Mouse (Mus musculus) MN1 (cell line): ENCODE results near the gene Rhebl1.

ENCODE experiments used
- DNase-seq: peaks from one replicate; pipeline ENCODE4 v3.0.0-alpha.2; 2016; ENCODE audit warnings: low spot score

Rhebl1 gene

DNA sequence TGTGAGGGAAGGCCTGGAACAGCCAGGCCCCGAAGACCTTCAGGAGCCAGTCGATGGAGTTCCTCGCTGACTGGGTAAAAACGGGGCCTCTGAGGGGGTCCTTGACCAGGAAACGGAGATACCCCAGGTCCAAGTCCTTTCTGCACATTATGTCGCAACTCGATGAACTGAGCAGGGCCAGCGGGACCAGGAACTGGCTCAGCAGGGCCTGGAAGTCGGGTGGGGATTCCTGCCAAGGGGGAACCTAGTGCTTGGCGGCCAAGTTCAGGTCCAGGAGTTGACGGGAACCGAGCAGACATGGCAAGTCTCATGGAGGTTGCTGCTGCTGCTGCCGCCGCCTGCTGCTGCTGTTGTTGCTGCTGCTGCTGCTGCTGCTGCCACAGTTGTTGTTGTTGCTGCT, 43.7 kb downstream of the Rhebl1 start:
- DNase-seq: no peak

DNA sequence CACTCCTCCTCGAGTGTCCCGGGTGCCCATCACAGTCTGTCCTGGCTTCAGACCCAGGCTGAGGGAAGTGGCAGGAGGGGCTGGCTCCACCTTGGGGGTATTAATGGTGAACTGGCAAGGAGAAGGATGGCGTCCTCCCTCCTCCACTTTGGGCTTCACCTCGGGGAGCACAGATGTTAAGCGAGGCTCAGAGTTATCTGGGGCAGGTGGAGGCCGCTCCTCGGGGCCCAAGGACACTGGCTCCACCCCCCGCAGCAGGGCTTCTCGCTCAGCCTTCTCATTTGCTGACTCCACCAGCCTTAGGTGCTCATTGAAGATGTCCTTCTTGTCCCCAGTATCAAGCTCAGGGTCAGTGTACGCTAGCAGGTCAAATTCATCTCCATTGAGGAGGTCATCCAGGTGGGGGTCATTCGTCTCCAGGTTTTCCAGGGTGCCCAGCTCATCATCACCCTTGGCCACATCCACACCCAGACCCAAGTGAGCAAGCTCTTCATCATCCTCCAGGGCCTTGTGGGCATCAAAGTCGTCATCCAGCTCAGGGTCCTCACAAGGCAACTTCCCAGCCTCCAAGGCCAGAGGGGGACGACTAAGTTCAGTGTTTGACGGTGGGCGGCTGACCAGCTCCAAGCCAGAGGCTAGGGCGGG, 44.3 kb downstream of the Rhebl1 start:
- DNase-seq: no peak

DNA sequence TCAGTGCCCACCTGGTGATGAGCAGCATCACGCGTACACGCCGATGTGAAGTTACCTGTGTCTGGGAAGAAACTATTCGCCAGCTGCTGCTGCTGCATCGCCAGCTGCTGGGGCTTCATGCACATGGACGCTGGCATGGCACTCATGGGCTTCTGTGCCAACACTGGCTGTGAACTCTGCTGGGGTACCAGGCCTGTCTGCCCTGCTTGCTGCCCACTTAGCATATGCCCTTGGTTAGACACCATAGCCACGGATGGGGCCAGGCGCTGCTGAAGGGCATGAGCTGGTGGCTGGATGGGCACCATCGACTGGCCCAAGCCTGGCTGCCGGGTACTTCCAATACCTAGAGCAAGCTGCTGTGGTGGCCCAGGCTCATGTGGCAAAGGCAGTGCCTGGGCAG, 45.2 kb downstream of the Rhebl1 start:
- no peak for DNase-seq

DNA sequence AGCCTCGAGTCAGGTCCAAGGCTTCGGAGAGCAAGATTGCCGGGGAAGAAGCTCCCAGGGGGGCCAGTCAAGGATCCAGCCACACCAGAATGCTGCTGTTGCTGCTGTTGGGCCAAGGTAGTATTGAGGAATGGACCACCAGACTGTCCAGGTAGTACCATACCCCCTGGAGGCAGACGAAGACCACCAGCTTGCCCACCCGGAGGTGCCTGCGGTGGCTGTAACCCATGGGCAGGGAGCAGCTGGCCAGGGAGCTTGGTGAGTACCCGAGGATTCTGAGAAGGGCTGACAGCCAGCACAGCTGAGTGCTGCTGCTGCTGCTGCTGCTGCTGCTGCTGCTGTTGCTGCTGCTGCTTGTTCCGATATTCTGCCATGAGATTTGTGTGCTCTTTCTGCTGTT, 48.2 kb downstream of the Rhebl1 start:
- no peak for DNase-seq

DNA sequence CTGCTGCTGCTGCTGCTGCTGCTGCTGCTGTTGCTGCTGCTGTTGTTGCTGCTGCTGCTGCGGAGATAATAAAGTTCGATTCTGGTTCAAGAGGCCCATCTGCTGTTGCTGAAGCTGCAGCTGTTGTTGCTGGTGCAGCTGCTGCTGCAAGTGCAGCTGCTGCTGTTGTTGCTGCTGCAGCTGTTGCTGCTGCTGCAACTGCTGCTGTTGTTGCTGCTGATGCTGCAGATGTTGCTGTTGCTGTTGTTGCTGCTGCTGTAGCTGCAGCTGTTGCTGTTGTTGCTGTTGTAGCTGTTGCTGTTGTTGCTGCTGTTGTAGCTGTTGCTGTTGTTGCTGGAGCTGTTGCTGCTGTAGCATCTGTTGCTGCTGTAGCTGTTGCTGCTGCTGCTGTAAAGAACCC, 49.2 kb downstream of the Rhebl1 start:
- DNase-seq: no peak

DNA sequence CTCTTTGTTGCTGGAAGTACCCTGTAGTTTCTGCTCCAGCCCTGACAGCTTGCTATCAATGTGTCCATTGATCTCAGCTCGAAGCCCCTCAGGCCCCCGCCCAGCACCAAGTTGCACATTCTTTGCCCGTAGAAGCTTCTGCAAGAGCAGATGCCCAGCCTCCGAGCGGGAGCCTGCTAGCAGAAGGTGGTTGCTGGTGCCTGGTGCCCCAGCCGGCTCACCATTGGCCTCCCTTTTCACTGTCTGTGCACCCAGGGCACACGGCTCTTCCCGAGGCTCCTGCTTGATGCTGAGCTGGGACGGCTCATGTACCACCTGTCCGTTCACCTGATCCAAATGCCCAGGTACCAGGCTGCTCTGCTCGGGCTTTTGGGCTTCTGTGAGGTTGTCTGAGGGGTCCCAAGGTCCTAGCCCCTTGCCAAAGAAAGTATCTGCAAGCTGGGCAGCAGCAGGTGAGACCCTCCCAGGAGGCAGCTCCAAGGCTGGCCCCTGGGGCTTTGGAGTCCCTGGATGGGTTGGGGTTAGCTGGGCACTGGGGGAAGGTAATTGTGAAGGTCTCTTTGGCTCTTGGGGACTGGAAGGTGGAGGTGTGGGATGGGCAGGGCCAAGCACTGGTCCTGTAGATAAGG, 50.6 kb downstream of the Rhebl1 start:
- no peak for DNase-seq

DNA sequence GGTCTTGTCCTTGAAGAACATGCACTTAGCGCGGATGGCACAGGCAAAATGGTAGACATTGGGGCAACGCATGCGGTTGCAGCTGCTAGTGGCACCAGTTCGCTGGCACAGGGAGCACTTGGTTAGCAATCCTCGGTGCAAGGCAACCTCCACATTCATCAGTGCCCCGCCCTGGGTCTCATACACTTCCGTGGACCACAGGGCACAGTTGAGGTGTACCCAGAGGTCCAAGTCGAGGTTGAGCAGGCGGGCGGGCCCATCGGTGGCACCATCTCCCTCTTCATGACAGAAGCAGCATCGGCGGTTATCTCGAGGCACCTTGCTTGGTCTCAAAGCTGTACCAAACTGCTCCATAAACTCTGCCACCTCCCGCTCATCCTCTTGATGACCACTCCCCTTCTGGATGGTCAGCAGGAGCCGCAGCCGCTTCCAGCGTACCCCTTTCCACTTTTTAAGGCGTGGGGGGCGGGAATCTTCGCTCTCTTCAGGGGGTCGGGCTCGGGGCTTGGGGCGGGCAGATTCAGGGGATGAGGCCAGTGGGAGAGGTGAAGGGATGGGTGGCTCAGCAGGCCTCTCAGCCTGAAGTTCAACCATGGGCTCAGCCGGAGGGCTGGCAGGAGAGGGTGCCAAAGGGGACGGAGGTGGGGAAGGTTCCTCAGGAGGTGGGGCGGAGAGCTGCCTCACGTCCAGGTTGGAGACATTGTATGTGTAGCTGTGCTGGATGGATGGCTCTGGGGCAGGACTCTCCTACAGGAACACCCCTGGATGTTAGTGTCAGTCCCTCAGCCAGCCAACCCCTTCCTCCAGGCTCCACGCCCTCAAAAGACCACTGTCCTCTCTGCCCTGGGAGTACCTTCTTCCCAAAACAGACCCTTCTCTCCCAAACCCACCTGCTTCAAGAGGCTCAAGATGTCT, 54.4 kb downstream of the Rhebl1 start:
- DNase-seq: no peak

DNA sequence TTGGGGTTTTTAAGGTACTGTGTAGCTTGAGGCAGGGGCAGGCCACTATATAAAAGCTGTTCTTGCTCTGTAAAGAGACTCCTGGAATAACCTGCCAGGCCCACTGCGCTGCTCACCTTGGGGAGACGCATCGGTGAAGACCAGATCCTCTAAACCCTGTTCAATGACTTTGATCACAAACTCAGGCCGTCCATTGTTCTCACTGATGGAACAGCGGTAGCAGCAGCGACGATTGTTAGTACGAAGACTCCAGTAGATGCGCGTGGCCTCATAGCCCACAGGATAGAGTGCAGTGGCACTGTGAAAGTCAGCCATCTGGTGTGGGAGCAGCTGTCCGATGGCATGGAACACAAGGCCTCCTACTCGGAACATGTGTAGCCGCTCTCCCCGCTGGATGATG, 55.2 kb downstream of the Rhebl1 start:
- DNase-seq: no peak

DNA sequence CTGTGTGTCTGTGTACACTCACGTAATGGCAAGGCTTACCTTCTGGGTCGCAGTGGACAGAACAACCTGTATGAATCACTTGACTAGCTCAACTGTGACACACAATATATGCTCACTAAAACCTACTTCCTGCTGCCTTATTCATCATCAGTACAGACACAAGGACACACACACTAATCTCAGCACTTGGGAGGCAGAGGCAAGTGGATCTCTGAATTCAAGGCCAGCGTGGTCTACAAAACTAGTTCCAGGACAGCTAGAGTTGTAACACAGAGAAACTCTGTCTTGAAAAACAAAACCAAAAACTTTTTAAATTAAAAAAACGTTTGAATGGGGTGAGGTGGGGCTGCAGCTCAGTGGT, 56.6 kb downstream of the Rhebl1 start:
- no peak for DNase-seq

DNA sequence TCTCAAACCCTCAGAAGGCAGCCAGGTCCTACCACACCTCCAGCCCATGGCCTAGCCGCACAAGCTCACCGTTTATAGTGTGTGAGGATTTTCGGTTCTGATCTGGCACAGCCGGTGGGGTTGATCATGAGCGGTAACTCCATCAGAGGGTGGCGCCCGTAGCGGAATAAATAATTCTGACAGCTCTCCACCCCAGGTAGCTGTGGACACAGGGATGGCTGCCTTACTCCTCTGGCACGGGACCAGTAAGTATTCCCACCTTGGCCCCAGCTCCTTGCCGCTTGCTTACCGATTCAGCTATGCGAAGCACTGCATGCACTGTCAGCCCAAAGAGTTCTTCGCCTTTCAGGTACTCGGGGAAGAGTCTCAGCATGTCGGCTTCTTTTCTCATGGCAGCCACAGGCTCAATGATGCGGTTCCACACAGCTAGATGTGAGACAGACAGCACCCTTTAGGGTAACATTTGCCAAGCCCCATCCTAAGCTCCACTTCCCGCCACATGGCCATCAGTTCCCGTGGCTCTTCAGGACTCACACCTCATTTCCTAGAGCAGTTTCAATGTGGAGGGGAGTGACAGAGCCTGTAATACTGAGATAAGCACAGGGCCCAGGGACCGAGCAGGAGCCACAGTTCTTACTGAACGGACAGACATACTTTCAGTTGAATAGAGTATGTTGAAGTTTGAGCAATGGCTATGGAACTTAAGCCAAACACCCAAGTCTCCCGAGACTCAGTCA, 57.2 kb downstream of the Rhebl1 start:
- DNase-seq: no peak

DNA sequence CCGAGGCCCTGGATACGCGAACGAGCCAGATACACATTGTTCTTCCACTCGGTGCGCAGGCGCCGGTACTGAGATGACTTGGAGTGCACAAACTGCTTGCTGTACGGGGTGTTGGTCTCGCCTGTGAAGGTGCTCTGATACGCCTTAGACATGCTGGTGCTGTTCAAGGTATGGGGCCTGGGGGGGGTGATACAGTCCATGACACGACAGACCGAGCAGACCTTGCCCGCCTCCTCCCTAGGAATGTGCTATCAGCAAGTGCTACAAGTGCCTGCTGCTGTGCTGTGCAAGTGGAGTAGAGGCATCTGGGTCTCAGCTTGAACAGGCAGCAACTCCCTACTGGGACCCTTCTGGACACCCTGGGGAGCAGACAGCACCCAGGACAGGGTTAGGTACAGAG, 59.0 kb downstream of the Rhebl1 start:
- DNase-seq: no peak

DNA sequence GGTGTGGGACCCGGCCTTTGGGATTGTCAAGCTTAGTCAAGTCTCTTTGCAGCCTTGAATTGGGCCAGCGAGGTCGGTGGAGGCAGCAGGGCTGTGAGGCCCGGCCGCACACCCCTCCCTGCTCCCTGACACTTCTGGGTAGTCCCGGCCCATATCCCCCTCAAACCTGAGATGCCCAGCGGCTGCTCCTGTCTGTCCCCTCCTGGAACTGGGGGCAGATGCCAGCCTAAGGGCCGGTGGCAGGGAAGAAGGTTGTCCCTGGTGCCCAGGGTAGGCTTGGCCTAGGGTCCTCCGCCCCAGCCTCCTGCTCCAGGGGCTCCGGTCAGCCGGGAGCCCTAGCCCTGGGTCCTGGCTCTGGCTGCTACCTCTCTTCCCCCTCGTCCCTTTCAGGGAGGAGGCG, 60.3 kb downstream of the Rhebl1 start:
- DNase-seq: no peak

DNA sequence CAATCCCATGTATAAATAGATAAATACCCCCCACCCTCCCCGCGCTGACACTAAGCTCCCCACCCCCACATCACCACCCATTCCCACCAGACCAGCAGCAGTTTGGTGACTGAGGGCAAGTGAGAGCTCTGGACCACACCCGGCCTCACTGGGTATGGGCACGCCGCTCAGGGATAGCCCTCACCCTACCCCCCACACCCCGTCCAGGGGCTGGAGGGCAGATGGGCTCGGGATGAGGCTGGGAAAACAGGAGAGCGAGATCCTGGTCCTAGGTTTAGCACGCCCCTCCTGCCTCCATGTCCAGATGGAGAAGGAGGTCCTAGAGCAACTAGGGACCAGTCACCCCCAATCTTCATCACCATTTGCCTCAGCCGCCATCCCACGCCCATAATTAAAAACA, 61.1 kb downstream of the Rhebl1 start:
- DNase-seq: no peak

DNA sequence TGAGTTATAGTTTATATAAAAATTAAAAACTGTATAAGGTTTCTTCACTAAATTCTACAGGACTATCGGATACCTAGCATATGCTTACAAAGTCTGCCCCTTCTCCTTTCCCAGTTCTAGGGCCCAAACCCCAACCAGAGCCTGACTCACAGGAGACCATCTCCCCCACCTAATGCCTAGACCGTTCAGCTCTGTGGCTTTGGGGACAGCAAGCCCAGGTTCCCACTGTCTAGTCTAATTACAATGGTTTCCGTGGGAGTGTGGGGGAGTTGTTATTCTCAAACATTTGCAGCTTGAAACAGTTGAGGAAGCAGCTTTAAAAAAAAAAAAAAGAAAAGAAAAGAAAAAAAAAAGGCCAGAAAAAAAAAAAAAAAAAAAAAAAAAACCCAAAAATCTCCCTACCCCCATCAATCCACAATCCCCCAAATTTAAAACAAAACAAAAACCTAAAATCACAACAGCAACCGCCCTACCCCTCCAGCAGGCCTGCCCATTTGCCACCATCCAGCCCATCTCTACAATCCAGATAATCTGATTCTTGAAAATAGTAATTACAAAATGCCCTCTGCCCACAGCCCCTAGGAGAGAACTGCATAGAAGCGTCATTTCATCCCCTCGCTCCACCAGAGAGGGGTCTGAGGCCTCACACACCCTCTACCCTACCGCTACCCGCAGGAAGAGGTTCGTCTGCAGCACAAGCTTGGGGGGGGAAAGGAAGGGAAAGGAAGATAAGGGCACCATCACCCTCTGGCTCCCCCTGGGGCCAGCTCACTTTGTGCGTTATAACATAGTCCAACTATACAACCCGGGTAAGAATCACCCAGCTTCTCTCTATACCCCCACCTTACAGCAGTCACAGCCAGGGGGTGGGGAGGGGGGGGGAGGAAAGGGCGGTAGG, 61.9 kb downstream of the Rhebl1 start:
- DNase-seq: peak; percentile 67

DNA sequence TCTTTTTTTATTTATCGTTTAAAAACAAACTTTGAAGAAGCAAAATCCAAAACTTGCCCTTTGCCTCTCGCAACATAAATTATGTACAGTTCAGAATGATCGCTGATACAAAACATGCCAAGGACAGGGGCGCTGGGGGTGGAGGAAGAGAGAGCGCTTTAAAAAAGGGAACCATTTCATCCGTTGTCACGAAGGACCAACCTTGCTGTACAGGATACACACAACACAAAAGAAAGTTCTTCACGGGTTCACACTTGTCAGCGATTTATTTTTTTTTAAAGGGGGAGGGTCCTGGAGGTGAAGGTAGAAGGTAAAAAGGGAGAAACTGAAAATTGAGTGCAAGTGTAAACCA, 62.7 kb downstream of the Rhebl1 start:
- DNase-seq: no peak

DNA sequence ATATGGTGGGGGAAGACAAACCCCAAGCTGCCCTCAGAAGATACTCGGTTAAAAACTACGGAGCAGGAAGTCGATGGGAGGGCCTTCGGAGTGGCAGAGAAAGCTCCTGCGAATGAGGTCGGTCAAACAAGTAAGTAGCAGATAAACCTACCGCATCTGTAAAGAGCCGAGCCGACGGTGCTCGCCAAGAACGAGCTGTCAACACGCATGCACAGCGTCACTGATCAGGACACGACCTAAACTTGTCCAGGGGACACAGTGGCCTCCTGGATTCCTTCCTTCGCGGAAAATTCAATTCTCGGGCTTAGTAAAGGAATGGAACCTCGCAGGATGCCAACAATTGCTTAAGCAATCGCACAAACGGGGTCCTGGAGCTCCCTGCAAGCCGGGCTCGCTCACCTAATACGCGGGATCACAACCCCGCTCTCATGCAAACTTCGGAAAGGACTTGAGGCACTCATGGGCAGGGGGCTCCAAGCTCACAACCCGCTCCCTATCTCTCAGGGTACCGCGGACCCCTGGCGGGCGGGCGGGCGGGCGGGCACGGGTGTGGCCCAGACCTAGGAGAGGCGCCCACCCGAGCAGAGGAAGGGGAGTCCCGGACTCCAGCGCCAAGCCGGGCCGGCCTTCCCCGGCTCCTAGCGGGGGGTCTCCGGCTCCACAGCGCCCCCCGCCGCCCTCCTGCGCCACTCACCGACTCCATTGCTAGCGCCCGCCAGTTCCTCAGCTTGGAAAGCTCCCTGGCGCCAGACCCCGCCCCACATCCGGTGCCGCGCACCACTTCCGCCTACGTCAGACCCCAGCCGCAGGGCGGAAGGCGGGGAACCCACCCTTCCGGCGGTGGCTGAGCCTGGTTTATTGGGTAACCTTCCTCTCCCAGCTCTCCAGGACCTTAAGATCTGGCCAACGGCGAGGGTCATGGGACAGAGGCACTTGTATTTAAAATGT, 63.3 kb downstream of the Rhebl1 start, which contains the start of gene Prkag1:
Gene Prkag1, minus strand, starts transcription at position 786 of the 948 bp plus-strand sequence.
- DNase-seq: peak; percentile 98
